Mouse (Mus musculus) lung, embryonic 16.5 days (tissue): ENCODE data around the gene Pi4k2b. TPM values are rescaled to one million over a fixed set of nuclear protein-coding genes. Genes with fewer than 3 reads are reported as not detected.
A peak's percentile ranks its signal among the peaks of the same experiment; 100 is the strongest.

Experiments used
- ATAC-seq: fragments of 200-750 bp; cut with Nextera tagmentation; 2 replicates; pipeline ENCODE4 v1.8.0; 2017; ENCODE audit warnings: low read depth, mild to moderate bottlenecking, moderate library complexity
- H3K27ac ChIP-seq: fragments of 300-500 bp; sonication (generic); 2 replicates; pipeline ENCODE4 v1.5.1; 2014; ENCODE audit warnings: mild to moderate bottlenecking, control low read depth, low read length
- H3K27me3 ChIP-seq: fragments of 300-500 bp; sonication (generic); 2 replicates; pipeline ENCODE4 v1.6.1; 2014; ENCODE audit warnings: low read depth, low read length, mixed read lengths; ENCODE audit not compliant: control insufficient read depth, insufficient read depth
- H3K36me3 ChIP-seq: fragments of 300-500 bp; sonication (generic); 2 replicates; pipeline ENCODE4 v1.6.1; 2014; ENCODE audit warnings: low read length; ENCODE audit not compliant: control insufficient read depth, insufficient read depth
- H3K4me1 ChIP-seq: fragments of 300-500 bp; sonication (generic); replicated peaks from 2 replicates; pipeline ENCODE4 v1.6.1; 2014; ENCODE audit warnings: low read length, mixed read lengths; ENCODE audit not compliant: control insufficient read depth, insufficient read depth
- H3K4me2 ChIP-seq: fragments of 300-500 bp; sonication (generic); 2 replicates; pipeline ENCODE4 v1.6.1; 2014; ENCODE audit warnings: low read depth, low read length, control low read depth
- H3K4me3 ChIP-seq: fragments of 300-500 bp; sonication (generic); 2 replicates; pipeline ENCODE4 v1.5.1; 2014; ENCODE audit warnings: mild to moderate bottlenecking, low read length, control low read depth
- H3K9ac ChIP-seq: fragments of 300-500 bp; sonication (generic); 2 replicates; pipeline ENCODE4 v1.6.1; 2014; ENCODE audit warnings: low read length, control low read depth
- H3K9me3 ChIP-seq: fragments of 300-500 bp; sonication (generic); 2 replicates; pipeline ENCODE4 v1.6.1; 2016; ENCODE audit warnings: low read length; ENCODE audit not compliant: control insufficient read depth
- WGBS: fragments of 180-500 bp; shearing (Covaris S2); extraction: QIAGEN DNeasy Blood & Tissue Kit; methylation state at CpG from one replicate; pipeline ENCODE4 v1.1.7; 2014; 5-methylcytosine and 5-hydroxymethylcytosine counted together
- polyA plus RNA-seq: library from polyadenylated mRNA; unstranded; fragments of >200 nt; fragmentation: Nextera tagmentation; extraction: Ambion mirVana; gene quantifications from 2 replicates; pipeline ENCODE4 v1.2.1, GENCODE M21; 2015

Gene Pi4k2b
- polyA plus RNA-seq, 1 experiment from 2014 or later: 38.9 TPM

GRCm38 (mm10) chr5:52736046-52736445 lies 5.3 kb upstream of the Pi4k2b start:
- H3K36me3 ChIP-seq: no peaks in the 10 kb centered on the region
- H3K9me3 ChIP-seq: no peaks in the 10 kb centered on the region
- peak; percentile 36; the same call in 1 of the 2 replicates for ATAC-seq
- H3K27me3 ChIP-seq: no peaks in the 10 kb centered on the region
- no peak overlapping the region for H3K4me3 ChIP-seq
- H3K27ac ChIP-seq: no peak overlapping the region
- H3K4me2 ChIP-seq: no peak overlapping the region
- H3K9ac ChIP-seq: no peak overlapping the region
- H3K4me1 ChIP-seq: no peaks in the 10 kb centered on the region; the same call in 1 of the 2 replicates
- WGBS: 58% methylated on average over 3 of the region's 3 CpGs

DNA sequence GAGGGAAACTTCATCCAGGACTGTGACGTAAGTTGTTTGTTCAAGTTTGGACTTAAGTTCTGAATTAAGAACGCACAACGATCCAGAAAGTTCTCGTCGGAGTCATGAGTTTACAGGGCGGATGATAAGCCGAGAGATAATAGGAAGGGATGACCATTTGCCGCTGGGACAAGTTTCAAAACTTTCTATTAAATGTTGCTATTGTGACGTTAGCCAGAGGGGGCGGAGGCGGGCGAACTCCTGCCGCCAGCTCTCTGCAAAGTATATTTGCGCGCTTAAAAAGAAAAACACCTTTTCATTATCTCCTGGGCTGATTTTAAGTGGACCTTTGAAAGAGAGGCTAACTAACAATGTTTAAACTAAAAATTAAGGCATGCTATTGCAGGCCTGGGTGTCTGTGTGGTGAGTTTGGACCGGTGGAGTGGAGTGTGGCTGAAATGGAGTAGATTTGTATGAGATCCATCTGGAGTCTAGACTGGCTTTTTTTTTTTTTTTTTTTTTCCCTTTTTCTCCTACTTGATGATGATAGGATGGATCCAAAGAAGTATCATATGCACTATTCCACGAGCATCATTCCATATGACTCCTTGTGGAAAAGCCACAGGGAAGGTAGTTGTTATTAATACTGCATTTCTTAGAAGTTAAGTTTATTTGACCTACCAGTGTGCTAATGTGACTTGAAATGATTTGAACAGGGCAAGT lies 889 bp downstream of the Pi4k2b start:
- ATAC-seq: 0 out of 2 replicates have a peak, but pooled peaks have one; percentile 30
- WGBS: 1% methylated on average over 17 of the region's 17 CpGs
- Histone ChIP-seq H3K4me1 (peaks cover 11% of the 10 kb centered on the region), H3K9me3 (no peaks in the 10 kb centered on the region), H3K36me3 (no peaks in the 10 kb centered on the region), H3K27ac (peak overlapping the region; percentile 92), H3K4me3 (peak overlapping the region; percentile 86), H3K27me3 (no peaks in the 10 kb centered on the region), H3K9ac (peak overlapping the region; percentile 89), H3K4me2 (peak overlapping the region; percentile 66)

- Histone ChIP-seq H3K9ac (no peak overlapping the region), H3K4me2 (peak overlapping the region; percentile 66), H3K4me1 (peaks cover 16% of the 10 kb centered on the region), H3K27me3 (no peaks in the 10 kb centered on the region), H3K9me3 (no peaks in the 10 kb centered on the region), H3K27ac (peak overlapping the region; percentile 17; the same call in 1 of the 2 replicates), H3K4me3 (peak overlapping the region; percentile 86), H3K36me3 (no peaks in the 10 kb centered on the region)
- 38% methylated on average over 4 of the region's 4 CpGs for WGBS
- no peak for ATAC-seq
Observed at GRCm38 (mm10) chr5:52743231-52743630, 1.9 kb downstream of the Pi4k2b start.

DNA sequence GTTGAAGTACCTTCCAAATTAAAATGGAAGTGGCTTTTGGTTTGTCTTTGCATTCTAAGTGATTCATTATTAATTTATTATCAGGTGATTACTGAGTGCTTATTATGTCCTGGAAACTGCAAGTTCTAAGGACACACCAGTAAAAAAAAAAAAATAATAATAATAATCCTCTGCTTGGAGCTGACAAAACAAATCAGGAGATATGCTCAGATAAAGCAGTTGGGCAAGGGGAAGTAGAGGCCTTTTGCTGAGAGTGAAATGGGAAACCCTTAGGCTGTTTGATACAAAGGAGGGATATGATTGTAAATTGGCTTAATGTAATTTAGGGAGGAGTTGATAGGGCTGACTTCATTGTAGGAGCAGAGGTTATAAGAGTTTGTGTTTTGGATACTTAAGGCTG lies 5.5 kb downstream of the Pi4k2b start:
- Histone ChIP-seq H3K27me3 (no peaks in the 10 kb centered on the region), H3K4me2 (no peak overlapping the region), H3K4me3 (no peak overlapping the region), H3K36me3 (0 out of 2 replicates have a peak, but pooled peaks cover 2% of the 10 kb centered on the region), H3K4me1 (peaks cover 19% of the 10 kb centered on the region), H3K27ac (no peak overlapping the region), H3K9me3 (no peaks in the 10 kb centered on the region), H3K9ac (no peak overlapping the region)
- ATAC-seq: no peak

GRCm38 (mm10) chr5:52748732-52749131 lies 7.4 kb downstream of the Pi4k2b start:
- peaks cover 11% of the 10 kb centered on the region for H3K36me3 ChIP-seq
- ATAC-seq: peak; percentile 90
- no peaks in the 10 kb centered on the region for H3K27me3 ChIP-seq
- H3K4me2 ChIP-seq: no peak overlapping the region
- no peak overlapping the region for H3K9ac ChIP-seq
- 58% methylated on average over 5 of the region's 5 CpGs for WGBS
- H3K4me3 ChIP-seq: no peak overlapping the region
- H3K9me3 ChIP-seq: no peaks in the 10 kb centered on the region
- peaks cover 14% of the 10 kb centered on the region for H3K4me1 ChIP-seq
- no peak overlapping the region for H3K27ac ChIP-seq

DNA sequence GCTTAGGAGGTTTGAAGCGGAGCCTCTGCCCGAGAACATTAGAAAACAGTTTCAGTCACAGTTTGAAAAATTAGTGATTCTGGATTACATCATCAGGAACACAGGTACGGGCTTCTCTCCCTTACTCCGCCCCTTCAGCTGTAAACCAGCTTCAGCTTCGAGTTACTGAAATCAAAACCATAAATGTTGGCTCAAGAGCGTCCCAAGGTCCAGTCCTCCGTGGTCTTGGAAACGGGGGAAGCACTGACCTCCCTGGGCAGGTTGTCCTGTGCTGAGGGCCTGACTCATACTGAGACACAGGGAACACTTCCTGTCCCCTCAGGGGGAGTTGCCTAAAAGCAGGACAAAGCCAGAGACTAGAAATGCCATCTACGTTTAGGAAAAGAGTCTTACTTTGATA lies 11.8 kb downstream of the Pi4k2b start:
- 80% methylated on average over 9 of the region's 9 CpGs for WGBS
- Histone ChIP-seq H3K27me3 (no peaks in the 10 kb centered on the region), H3K9me3 (peaks cover 3% of the 10 kb centered on the region; the same call in 1 of the 2 replicates), H3K4me1 (peaks cover 4% of the 10 kb centered on the region), H3K9ac (no peak overlapping the region), H3K27ac (no peak overlapping the region), H3K36me3 (peaks cover 27% of the 10 kb centered on the region), H3K4me3 (no peak overlapping the region), H3K4me2 (no peak overlapping the region)
- no peak for ATAC-seq

GRCm38 (mm10) chr5:52754196-52754595 lies 12.8 kb downstream of the Pi4k2b start:
- no peak for ATAC-seq
- no peaks in the 10 kb centered on the region for H3K27me3 ChIP-seq
- H3K9ac ChIP-seq: no peak overlapping the region
- 0 out of 2 replicates have a peak, but pooled peaks cover 2% of the 10 kb centered on the region for H3K4me1 ChIP-seq
- H3K4me3 ChIP-seq: no peak overlapping the region
- H3K36me3 ChIP-seq: peaks cover 27% of the 10 kb centered on the region
- no peak overlapping the region for H3K4me2 ChIP-seq
- peaks cover 3% of the 10 kb centered on the region; the same call in 1 of the 2 replicates for H3K9me3 ChIP-seq
- no peak overlapping the region for H3K27ac ChIP-seq

DNA sequence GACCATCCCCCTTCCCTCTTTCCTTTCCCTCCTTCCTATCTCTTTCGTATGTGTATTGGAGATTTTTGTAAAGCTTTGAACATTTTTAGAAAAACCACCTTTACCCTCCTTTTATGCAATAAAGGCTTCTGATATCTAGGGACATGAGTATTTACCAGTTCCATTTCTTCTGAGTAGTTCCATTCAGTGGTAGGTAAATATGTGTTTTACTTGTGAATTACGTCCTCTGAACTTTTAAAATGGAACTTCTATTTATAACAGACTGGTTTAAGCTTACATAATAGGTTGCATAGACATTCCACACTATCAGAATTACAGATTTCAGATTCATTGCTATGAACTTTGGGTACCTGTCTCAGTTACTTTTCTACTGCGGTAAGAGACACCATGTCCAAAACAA lies 14.0 kb downstream of the Pi4k2b start:
- Histone ChIP-seq H3K27ac (peak overlapping the region; percentile 84), H3K9ac (no peak overlapping the region), H3K36me3 (peaks cover 27% of the 10 kb centered on the region), H3K4me3 (no peak overlapping the region), H3K4me1 (no peaks in the 10 kb centered on the region), H3K27me3 (no peaks in the 10 kb centered on the region), H3K9me3 (peaks cover 3% of the 10 kb centered on the region; the same call in 1 of the 2 replicates), H3K4me2 (no peak overlapping the region)
- ATAC-seq: no peak
- 80% methylated on average over 3 of the region's 3 CpGs for WGBS

DNA sequence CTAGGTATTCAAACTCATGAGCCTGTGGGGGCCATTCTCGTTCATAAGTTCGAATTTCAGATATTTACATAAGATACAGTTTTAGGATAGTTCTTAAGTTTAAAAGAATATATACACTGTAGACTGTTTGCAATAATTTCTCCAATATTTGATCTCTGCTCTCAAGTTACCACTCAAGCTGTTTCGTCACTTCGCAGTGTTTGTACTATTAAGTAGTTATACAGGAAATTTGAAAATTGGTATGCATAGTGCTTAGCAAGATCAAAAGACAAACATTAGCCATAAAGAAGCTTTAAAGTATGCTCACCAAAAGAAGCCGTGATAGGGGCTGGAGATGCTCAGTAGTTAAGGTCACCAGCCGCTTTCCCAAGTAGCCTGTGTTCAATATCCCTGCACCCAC lies 14.6 kb downstream of the Pi4k2b start:
- H3K4me1 ChIP-seq: no peaks in the 10 kb centered on the region
- no peak overlapping the region for H3K4me3 ChIP-seq
- H3K4me2 ChIP-seq: no peak overlapping the region
- H3K36me3 ChIP-seq: peaks cover 27% of the 10 kb centered on the region
- WGBS: 59% methylated on average over 6 of the region's 6 CpGs
- no peaks in the 10 kb centered on the region for H3K27me3 ChIP-seq
- peaks cover 3% of the 10 kb centered on the region; the same call in 1 of the 2 replicates for H3K9me3 ChIP-seq
- H3K27ac ChIP-seq: peak overlapping the region; percentile 84; the same call in 1 of the 2 replicates
- H3K9ac ChIP-seq: no peak overlapping the region
- peak; percentile 87 for ATAC-seq
